Mouse (Mus musculus): ENCODE results near the gene Rapgef3. TPM values are rescaled to one million over a fixed set of nuclear protein-coding genes. Genes with fewer than 3 reads are reported as not detected.

The Rapgef3 gene
- total and polyA plus RNA-seq, 3 experiments, result 6.6 to 7.4 TPM; not detected in 1

DNA sequence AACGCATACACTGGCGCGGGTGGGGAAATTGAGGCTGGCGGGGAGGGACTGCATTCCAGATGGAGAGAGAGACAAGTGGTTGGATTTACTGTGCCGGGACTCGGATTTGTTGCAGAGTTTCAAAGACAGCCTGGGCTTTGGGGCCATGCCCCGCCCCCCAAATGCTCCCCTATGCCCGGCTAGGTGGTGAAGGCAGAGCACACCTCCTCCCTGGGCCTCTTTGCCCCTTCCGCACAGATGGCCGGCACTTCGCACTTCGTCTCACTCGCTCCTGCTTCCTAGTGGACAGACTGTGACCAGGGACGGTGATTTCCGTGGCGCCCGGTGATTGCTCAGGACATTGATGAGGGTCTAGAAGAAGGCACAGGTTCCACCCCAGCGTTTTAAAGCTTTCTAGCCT, 420 bp upstream of the Rapgef3 start:
- no peaks in the 10 kb centered on the region for H3K79me2 ChIP-seq (ENCODE audit: control insufficient read depth, insufficient read depth, low read length, poor library complexity)
- peak overlapping the region; percentile 55 for H3K9ac ChIP-seq (ENCODE audit: control insufficient read depth, low read depth, low read length, poor library complexity, severe bottlenecking)
- H3K9me3 ChIP-seq (replicated peaks; ENCODE audit: insufficient read depth, low read length), result no peaks in the 10 kb centered on the region
- DNase-seq (ENCODE audit: low read depth, low spot score), result no peak
- H3K4me3 ChIP-seq (ENCODE audit: control insufficient read depth in 1 of 2, insufficient read depth in 1 of 2, low read depth in 2 of 2, low read length in 2 of 2), result peak overlapping the region; percentile 37 to 43; a peak in 3 of 4 replicates
- no peak for TF ChIP-seq GATA1 (IDR thresholded peaks at IDR 0.05; ENCODE audit: low read depth, low read length)
- 0 out of 2 replicates have a peak, but pooled peaks have one; percentile 0 for TF ChIP-seq MXI1 (IDR thresholded peaks at IDR 0.05; ENCODE audit: low read depth, low read length)
- H3K4me1 ChIP-seq (ENCODE audit: control insufficient read depth in 1 of 2, insufficient read depth in 2 of 2, low read length in 2 of 2), result peaks cover 0 to 5% of the 10 kb centered on the region in 2 experiments; a peak in 1 of 4 replicates
- no peaks in the 10 kb centered on the region; a peak in 1 of 4 replicates for H3K36me3 ChIP-seq (ENCODE audit: control insufficient read depth in 1 of 2, insufficient read depth in 2 of 2, low read length in 2 of 2)
- H3K27me3 ChIP-seq (ENCODE audit: control insufficient read depth in 1 of 2, insufficient read depth in 2 of 2, low read length in 2 of 2), result peaks cover 38 to 50% of the 10 kb centered on the region in 2 experiments
- H3K27ac ChIP-seq (ENCODE audit: control insufficient read depth, low read depth, low read length), result no peak overlapping the region

DNA sequence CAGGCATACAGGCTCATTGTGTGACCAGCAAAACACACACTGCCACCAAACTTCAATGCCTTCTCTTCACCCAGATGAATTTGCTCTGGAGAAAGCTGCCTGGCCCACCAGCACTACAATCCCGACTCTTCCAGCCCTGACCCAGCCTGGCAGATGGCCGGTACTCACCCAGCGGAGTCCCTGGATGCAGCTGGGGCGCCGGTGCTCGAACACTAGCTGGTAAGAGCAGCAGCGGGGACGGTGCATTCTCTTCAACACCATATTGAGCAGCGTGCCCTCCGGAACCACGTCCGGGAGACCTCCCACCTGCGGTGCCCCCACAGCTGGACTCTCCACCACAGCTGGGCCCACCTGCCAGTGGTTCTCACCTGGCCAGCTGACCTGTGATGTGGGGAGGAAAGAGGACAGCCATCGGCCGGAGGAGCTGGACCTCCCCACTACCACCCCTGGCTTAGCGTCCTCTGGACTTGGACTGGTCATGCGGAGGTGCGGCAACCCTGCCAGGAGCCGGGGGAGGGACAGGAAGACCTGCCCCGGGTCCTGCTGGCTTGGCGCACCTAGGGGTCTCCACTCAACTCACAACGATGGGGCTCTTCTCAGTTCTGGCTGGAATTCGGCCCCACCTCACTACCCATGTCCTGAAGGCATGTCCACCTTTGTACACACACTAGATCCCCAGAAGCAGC, 1.0 kb downstream of the Rapgef3 start:
- no peak overlapping the region for H3K9ac ChIP-seq (ENCODE audit: control insufficient read depth, low read depth, low read length, poor library complexity, severe bottlenecking)

DNA sequence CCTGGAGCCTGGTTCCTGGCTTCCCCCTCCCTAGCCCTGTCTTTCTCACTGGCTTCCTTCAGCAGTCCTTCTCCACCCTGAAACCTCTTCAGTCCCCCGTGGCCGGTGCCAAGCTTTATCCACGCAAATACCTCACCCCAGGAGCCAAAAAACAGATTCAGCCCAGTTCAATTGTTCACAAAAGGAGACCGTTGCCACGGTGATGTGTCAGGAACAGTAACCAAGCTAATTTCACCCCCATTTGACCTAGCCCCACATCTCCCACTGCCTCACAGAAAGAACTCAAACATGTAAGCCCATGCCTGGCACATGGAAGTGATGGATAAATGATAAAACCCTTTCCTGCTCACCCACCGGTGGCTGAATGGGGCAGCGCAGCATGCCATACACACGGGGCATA, 1.6 kb downstream of the Rapgef3 start:
- Histone ChIP-seq H3K27me3 (ENCODE audit: control insufficient read depth in 1 of 2, insufficient read depth in 2 of 2, low read length in 2 of 2) (peaks cover 44 to 56% of the 10 kb centered on the region in 2 experiments), H3K79me2 (ENCODE audit: control insufficient read depth, insufficient read depth, low read length, poor library complexity) (no peaks in the 10 kb centered on the region), H3K9ac (ENCODE audit: control insufficient read depth, low read depth, low read length, poor library complexity, severe bottlenecking) (no peak overlapping the region), H3K27ac (ENCODE audit: control insufficient read depth, low read depth, low read length) (no peak overlapping the region), H3K9me3 (replicated peaks; ENCODE audit: insufficient read depth, low read length) (no peaks in the 10 kb centered on the region), H3K4me3 (ENCODE audit: control insufficient read depth in 1 of 2, insufficient read depth in 1 of 2, low read depth in 2 of 2, low read length in 2 of 2) (no peak overlapping the region), H3K36me3 (ENCODE audit: control insufficient read depth in 1 of 2, insufficient read depth in 2 of 2, low read length in 2 of 2) (no peaks in the 10 kb centered on the region; a peak in 1 of 4 replicates), H3K4me1 (ENCODE audit: control insufficient read depth in 1 of 2, insufficient read depth in 2 of 2, low read length in 2 of 2) (peaks cover 0 to 5% of the 10 kb centered on the region in 2 experiments; a peak in 1 of 4 replicates)
- TF ChIP-seq UBTF (IDR thresholded peaks at IDR 0.05; ENCODE audit: borderline replicate concordance, insufficient read depth, low read depth, low read length) (no peak), POLR2AphosphoS5 (IDR thresholded peaks at IDR 0.05; ENCODE audit: borderline replicate concordance, low read depth, low read length) (no peak), MAFK (IDR thresholded peaks at IDR 0.05; ENCODE audit: borderline replicate concordance, low read depth, low read length) (no peak), SIN3A (IDR thresholded peaks at IDR 0.05; ENCODE audit: low read length) (no peak), JUND (IDR thresholded peaks at IDR 0.05; ENCODE audit: low read depth, low read length) (no peak), EP300 (IDR thresholded peaks at IDR 0.05; ENCODE audit: low read depth in 1 of 2, low read length in 2 of 2) (no peak), NRF1 (IDR thresholded peaks at IDR 0.05; ENCODE audit: insufficient read depth, low read depth, low read length, poor library complexity, severe bottlenecking) (no peak), CHD2 (IDR thresholded peaks at IDR 0.05; ENCODE audit: low read length) (no peak), CTCF (IDR thresholded peaks at IDR 0.05 in 2 of 3, conservative IDR thresholded peaks at IDR 0.05 in 1 of 3; ENCODE audit: control insufficient read depth in 1 of 3, insufficient read depth in 1 of 3, low read depth in 2 of 3, low read length in 3 of 3, poor library complexity in 1 of 3, severe bottlenecking in 1 of 3) (no peak), GABPA (IDR thresholded peaks at IDR 0.05; ENCODE audit: low read depth, low read length) (no peak)
- no peak for DNase-seq (ENCODE audit: low read depth, low spot score)

More for the DNA sequence above, 1.0 kb downstream of the Rapgef3 start:
- Histone ChIP-seq H3K27ac (ENCODE audit: control insufficient read depth, low read depth, low read length) (no peak overlapping the region), H3K4me3 (ENCODE audit: control insufficient read depth in 1 of 2, insufficient read depth in 1 of 2, low read depth in 2 of 2, low read length in 2 of 2) (no peak overlapping the region), H3K79me2 (ENCODE audit: control insufficient read depth, insufficient read depth, low read length, poor library complexity) (no peaks in the 10 kb centered on the region), H3K27me3 (ENCODE audit: control insufficient read depth in 1 of 2, insufficient read depth in 2 of 2, low read length in 2 of 2) (peaks cover 43 to 58% of the 10 kb centered on the region in 2 experiments), H3K36me3 (ENCODE audit: control insufficient read depth in 1 of 2, insufficient read depth in 2 of 2, low read length in 2 of 2) (no peaks in the 10 kb centered on the region; a peak in 1 of 4 replicates), H3K4me1 (ENCODE audit: control insufficient read depth in 1 of 2, insufficient read depth in 2 of 2, low read length in 2 of 2) (peaks cover 0 to 5% of the 10 kb centered on the region in 2 experiments; a peak in 1 of 4 replicates), H3K9me3 (replicated peaks; ENCODE audit: insufficient read depth, low read length) (no peaks in the 10 kb centered on the region)
- TF ChIP-seq MYC (IDR thresholded peaks at IDR 0.05; ENCODE audit: low read depth, low read length) (no peak), POLR2AphosphoS2 (IDR thresholded peaks at IDR 0.05; ENCODE audit: low read length) (no peak), RCOR1 (IDR thresholded peaks at IDR 0.05; ENCODE audit: low read depth, low read length) (no peak)
- DNase-seq (ENCODE audit: low read depth, low spot score), result no peak

All from MEL (cell line).